Mouse (Mus musculus) heart, postnatal 0 days (tissue): Measurements from ENCODE around the gene Kitl.

ENCODE experiments used
- CTCF ChIP-seq: IDR thresholded peaks from 2 replicates; pipeline ENCODE4 v1.5.1; 2016; ENCODE audit warnings: antibody characterized with exemption, control low read depth, low read depth
- EP300 ChIP-seq: IDR thresholded peaks from 2 replicates; pipeline ENCODE4 v1.6.1; 2016; ENCODE audit warnings: antibody characterized with exemption, low read depth

- TF ChIP-seq CTCF (no peak), EP300 (no peak)
Measured at GRCm38 (mm10) chr10:100148123-100148522, 132.7 kb downstream of the Kitl start.
